Mouse (Mus musculus) megakaryocyte, adult 5-6 weeks (primary cell): ENCODE results near the gene Sec22b. TPM values are rescaled to one million over a fixed set of nuclear protein-coding genes. Genes with fewer than 3 reads are reported as not detected.

Experiments used
- ATAC-seq: 2 replicates; pipeline ENCODE4 v1.8.0; 2016; ENCODE audit warnings: mild to moderate bottlenecking, inconsistent platforms; ENCODE audit not compliant: poor library complexity, severe bottlenecking
- total RNA-seq, 2 experiments: library from RNA; stranded (forward) in 1 of 2; stranded (reverse) in 1 of 2; fragments of 153-499, 151-499 nt in 1 of 2; fragments of 221-1000, 200-1000 nt in 1 of 2; gene quantifications; 2 replicates each; pipeline versions ENCODE4 v1.2.3 to v1.2.4; 2015 to 2017

The Sec22b gene
- total RNA-seq, 2 experiments from 2014 or later: 51.7 to 98.2 TPM

DNA sequence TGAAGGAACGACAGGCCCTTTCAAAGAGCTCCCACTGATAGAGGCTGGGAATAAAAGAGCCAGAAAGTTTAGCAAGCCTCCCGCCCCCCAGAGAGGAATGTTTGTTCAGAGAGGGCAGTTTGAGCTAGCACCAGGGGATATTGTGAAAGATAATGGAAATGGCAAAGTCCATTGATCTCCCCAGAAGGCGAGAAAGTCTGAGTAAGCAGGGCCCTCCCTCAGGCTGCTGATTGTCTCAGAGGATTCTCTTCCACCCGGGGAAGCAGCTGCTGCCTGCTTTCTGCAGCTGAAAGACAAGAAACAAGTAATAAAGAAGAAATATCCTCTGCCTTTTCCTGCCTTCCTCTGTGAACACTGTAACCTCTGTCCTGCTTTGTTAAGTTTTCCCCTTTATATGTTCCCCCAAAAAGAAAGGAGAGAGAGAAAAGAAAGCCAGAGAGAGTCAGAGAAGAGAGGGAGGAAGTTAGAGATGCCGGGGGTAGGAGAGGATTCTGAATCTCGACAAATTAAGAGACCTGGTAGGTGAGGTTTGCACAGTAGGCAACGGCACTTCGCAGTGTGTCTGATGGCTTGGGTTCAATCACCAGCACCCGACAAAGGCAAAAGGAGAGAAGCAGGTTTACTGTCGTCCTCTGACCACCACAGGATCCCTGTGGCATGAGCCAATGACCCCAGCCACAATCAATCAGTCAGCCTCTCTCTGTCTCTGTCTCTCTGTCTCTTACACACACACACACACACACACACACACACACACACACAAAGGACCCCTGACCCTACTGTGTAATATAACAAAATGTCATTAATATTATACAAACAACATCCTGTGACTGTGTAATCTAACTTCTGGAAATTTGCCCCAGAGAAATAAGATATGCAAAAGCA is 38.9 kb downstream of the Sec22b start:
- no peak for ATAC-seq

DNA sequence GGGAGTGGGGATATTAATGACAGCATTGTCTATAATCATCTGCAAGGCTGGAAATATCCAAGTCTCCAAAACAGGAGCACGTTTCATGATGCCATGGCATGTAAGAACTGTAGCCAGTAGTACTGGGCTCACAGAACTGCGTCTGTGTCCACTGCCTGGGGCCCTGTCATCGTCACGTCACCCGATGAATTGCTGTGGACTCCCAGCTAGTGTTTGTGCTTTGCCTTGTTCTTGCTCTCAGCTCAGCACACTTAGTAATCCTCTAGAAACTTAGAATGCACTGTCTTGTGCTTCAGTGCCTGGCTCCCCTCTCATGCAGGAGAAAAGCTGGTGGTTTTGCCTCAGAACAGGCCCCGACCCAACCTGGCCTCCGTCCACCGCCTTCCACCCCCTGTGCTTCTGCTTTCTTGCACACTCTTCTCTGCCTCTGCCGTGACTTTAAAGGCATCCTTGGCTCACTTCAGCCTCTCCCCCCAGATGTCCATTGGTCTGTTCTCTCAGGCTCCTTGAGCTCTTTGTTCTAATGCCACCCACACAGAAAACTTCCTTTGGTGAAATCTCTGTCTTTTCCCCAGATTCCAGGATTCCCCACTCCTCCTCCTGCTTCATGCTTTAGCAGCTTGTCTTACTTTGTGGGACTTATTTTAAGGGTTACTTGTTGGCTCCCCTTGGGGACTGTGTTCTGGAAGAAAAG is 39.7 kb downstream of the Sec22b start:
- ATAC-seq: 0 out of 2 replicates have a peak, but pooled peaks have one; percentile 37

DNA sequence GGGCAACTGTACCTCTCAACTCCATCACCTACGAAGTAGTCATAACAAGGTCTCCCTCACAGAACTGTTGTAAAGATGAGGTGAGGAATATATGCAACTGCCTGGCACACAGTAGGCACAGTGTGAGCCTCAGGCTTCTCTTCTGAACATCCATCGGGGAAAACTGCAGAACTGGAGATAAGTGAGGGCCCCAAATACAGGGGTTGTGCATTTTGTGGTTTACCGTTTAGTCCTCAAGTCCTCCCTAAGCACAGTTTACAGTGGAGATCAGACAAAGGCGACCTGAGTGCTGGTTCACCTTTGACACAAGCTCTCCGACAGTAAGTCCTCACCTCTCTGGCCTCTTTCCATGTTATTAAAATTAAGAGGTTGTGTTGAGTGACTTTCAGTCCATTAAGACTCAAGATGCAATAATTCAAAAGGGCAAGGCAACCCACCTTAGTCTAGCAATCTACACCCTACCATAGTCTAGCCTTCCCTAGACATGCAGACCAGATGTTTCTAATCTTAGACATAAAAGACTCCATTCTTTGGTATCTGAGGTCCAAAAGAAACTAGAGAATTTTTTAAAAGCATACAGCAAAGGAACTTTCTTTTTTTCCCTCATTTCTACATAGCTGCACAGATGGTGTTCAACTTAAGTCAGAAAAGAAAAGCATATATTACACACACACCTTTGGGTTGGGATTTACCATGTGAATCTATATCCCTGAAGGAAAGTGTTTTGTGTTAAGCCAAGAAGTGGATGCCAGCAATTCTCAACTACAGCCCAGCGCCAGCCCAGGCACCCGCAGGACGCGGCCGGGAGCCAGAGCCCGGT is 40.7 kb downstream of the Sec22b start:
- no peak for ATAC-seq

- peak; percentile 62 for ATAC-seq
Observed at GRCm38 (mm10) chr3:97942260-97942950, 41.4 kb downstream of the Sec22b start.

DNA sequence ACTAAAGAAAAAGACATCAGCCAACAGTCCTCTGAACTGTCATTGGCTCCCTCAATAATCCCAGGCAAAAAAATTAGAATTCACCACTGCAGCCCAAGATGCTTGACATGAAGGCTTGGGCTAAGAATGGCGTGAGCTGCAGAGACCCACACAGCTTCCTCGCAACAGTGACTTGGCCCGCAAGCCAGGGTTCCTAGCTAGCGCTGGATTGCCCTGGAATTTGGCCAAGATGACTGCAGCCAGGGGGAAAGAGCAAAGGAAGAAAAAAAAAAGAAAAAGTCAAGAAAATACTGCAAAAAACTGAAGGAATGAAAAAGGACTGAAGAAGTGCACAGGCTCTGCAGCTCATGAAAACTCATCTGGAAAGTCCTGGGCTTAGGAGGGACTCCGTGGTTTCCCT is 43.5 kb downstream of the Sec22b start:
- no peak for ATAC-seq

DNA sequence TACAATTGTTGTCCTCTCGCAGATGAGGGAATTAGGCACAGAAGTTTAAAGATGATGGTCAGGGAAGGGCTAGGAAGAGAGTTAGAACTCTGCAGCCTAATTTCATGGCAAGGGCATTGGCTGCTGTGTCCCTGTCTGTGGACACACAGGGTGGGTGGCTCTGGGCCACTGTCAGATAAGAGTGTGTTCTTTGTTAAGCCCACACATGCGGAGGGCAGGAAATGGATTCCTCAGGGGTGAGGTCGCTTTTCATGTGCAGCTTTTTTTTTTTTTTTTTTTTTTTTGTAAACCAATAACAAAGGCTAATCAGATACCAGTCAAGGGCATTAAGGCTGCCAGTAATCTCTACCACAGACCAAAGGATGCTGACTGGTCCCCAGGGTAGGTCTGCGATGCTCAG is 45.4 kb downstream of the Sec22b start:
- ATAC-seq: no peak

DNA sequence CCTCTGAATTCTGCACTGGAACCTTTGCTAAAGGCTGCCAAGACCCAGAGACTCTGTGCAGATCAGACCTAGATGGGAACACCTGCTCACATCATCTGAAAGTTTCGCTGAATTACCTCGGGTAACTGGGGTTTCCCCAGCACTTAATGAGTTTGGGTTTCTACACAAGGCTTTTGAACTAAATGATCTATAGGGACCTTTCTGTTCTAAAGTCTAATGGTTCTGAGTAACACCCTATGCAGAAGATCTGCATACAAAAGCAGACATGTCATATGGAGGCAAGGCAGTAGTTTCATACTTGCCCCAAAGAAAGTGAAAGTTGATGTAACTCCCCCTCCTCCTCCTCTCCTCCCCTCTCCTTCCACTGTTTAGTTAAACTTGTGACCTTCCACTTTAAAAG is 47.5 kb downstream of the Sec22b start:
- no peak for ATAC-seq

GRCm38 (mm10) chr3:97949946-97950345 is 49.0 kb downstream of the Sec22b start:
- no peak for ATAC-seq

DNA sequence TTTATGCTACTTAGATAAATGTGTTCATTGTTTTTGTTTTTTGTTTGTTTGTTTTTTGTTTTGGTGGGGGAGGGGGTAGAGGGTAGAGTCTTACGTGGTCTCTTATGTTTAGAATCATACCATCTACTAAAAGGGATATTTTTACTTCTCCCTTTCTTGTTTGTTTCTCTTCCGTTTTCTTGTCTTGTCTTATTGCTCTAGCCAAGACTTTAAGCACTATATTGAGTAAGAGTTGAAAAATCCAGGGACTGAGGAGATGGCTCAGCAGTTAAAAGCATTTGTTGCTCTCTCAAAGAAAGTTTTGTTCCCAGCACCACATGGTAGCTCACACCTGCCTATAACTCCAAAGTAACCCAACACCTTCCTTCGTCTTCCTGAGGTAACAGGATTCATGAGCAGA is 50.1 kb downstream of the Sec22b start:
- peak; percentile 81 for ATAC-seq

GRCm38 (mm10) chr3:97953196-97953595 is 52.2 kb downstream of the Sec22b start:
- no peak for ATAC-seq

DNA sequence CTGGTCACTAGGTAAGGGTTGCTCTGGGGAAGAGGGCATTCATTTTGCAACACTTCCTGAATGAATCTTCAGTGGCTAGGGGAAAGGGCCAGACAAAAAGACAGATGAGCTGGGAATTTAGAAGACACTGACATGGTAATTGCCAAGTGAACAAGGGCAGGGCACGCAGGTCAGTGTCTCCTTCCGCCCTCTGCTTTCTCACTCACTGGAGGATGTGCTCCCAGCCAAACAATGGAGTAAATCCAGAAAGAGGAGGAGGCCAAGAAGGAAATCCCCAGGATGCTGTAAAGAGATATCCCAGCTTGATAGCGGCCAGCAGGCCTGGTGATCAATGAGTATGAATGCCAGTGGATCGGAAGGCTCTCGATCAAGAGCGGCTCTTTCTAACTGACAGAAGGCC is 55.3 kb downstream of the Sec22b start:
- ATAC-seq: no peak

DNA sequence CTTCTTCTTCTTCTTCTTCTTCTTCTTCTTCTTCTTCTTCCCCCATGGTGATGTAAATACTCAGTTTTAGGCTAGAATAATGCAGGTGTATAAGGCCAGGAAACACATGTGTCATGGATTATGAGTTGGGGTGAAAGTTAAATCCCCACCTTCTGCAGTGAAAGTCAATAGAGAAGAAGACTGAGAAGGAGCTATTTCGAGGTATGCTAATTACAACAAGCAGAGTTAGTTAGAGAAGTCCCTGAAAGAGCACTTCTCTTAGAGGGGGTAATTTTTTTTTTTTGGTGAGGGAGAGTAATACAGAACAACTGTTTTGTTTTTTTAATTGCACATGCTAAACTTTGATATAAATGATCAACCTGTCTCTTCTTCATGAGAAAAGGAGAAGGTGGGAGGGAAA is 55.9 kb downstream of the Sec22b start:
- ATAC-seq: no peak

DNA sequence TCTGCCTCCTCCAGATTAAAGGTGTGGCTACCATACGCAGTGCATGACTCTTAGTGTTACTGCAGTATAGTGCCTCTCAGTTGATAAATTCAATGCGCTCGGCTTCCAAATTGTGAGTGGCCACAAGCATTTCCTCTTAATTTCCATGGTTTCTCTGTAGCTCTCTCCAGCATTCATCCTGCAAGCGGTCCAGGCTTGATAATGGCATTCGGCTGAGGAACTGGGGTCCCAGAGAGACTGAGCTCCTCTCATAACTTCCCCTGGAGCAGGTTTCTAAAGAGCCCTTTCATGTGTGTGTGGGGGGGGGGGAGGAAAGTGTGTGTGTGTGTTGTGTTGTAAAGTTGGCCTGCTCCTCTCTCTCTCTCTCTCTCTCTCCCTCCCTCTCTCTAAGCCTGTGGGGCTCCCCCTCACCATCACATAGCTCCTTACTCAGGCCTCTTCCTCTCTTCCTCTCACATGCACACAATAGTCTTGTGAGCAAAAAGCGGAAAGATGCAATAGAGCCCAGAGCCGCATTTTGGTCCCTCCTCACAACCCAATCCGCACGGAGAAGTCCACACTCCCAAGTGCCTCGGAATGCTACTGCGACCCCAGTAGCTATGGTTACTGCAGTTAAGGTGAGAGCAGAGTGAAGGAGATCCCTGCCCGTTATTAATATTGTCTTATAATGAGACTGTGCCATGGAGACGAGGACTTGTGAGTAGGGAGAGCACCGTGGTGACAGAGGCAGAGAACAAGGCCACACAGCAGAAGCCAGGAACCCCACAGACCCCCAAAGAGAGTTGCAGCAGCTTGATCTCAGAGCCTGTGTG is 60.0 kb downstream of the Sec22b start:
- peak; percentile 36 for ATAC-seq

DNA sequence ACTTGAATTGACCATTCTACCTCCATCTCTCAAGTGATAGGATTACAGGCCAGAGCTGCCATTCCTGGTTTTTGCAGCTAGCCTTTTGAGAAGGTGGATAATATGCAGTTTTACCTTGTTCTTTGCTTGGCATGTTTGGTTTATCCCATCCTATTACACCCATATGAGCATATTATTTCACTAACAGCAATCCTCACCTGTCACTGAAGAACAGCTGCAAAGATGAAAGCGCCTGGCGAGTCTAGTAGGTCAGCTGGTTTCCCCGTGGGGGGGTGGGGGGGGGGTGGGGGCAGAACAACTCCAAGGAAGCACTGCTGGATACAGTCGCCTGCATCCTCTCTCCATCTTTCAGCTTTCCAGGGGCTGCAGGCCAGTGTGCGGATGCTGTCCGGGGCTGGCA is 61.0 kb downstream of the Sec22b start:
- no peak for ATAC-seq

DNA sequence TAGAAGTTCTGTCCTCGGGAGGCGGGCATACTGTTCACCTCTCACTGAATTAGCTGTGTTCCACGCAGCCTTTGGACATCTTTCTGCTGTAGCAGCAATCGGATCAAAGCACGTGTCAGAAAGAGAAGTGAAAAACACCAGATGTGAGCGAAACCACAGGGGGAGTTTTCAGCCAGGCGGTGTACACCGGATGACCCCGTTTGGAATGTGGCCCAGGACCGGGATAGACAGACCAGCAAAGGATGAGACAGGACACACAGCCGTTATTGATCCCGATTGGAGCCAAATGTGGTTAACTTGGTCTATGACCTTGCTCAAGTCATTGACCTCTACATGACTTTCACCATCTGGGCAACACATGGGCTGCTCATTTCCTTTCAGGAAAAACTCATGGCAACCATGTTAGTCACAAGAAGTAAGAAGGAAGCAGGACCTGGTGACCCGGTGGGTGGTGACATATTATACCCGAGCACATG is 63.9 kb downstream of the Sec22b start:
- ATAC-seq: peak; percentile 81

DNA sequence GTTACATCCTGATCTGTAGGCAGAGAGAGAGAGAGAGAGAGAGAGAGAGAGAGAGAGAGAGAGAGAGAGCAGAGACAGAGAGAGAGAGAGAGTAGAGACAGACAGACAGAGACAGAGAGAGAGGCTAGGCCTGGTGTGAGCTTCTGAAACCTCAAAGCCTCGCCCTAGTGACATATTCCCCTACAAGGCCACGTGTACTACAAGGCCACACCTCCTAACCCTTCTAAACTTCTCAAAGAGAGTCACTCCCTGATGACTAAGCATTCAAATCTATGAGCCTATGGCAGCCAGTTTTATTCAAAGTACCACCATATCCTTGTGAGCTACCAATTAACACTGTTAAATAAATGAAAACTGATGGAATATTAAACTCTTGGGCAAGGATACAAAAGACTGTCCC is 66.6 kb downstream of the Sec22b start:
- ATAC-seq: no peak

- ATAC-seq: no peak
Observed at GRCm38 (mm10) chr3:97968191-97968590, 67.2 kb downstream of the Sec22b start.

DNA sequence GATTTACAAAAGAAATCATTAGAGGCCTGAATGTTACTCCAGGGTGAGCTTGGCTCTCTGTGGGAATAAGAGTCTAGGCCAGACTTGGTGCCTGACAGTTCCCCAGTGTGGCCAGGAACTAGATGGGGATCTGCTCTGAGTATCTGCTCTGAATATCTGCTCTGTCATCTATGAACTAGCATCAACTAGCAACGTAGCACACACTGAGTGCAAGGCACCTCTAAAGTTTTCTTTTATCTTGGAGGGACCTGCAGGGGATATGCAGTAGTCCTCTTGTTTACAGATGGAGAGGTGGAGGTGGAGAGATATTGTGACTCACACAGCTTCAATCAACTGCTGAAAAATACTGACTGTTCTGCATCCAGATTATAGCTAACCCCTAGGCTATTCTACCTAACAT is 68.0 kb downstream of the Sec22b start:
- no peak for ATAC-seq

- peak; percentile 99 for ATAC-seq
Observed at GRCm38 (mm10) chr3:97971117-97971516, 70.1 kb downstream of the Sec22b start.

DNA sequence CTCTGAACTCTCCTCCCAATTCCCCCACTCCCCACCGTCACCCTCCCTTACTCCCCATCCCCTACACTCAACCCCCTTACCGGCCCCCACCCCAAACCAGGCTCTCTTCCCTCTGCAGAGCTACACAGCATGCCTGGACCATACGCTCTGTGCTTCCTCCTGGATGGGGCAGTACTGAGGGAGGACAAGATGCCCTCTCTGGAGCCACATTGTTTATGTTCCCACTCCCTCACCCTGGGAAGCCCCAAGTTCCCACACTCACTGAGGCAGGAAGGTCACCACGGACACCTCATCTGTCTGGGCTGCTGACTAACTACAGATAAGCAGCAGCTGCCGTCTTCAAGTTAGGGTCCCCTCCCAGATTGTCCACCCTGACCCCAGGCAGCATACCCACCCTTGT is 71.2 kb downstream of the Sec22b start:
- ATAC-seq: no peak
